Mouse (Mus musculus) ES-E14 (cell line): ENCODE measurements at regions not wholly inside any gene's neighbourhood (a gene's known extent, or its start where the extent isn't known, plus 50 kb on each side); places are given as distances from the start of the nearest gene placed in this dataset.

Experiments used
- CHD2 ChIP-seq: IDR thresholded peaks from 2 replicates; pipeline ENCODE4 v1.6.1; 2014; ENCODE audit warnings: mild to moderate bottlenecking, low read depth, low read length, inconsistent platforms
- HCFC1 ChIP-seq: IDR thresholded peaks from 2 replicates; pipeline ENCODE4 v1.6.1; 2012; ENCODE audit warnings: low read length, inconsistent platforms, borderline replicate concordance; ENCODE audit not compliant: insufficient read depth
- ZNF384 ChIP-seq: IDR thresholded peaks from 2 replicates; pipeline ENCODE4 v1.6.1; 2012; ENCODE audit warnings: low read depth, low read length, inconsistent platforms

GRCm38 (mm10) chr4:54071951-54072350, 246.1 kb downstream of the Tmem38b start:
- TF ChIP-seq CHD2 (no peak), ZNF384 (no peak), HCFC1 (no peak)
